Mouse (Mus musculus) kidney, adult 11 months (tissue): ENCODE results near the gene Scn1b.

Source experiments
- DNase-seq: peaks from one replicate; pipeline ENCODE4 v3.0.0; 2022

The Scn1b gene

DNA sequence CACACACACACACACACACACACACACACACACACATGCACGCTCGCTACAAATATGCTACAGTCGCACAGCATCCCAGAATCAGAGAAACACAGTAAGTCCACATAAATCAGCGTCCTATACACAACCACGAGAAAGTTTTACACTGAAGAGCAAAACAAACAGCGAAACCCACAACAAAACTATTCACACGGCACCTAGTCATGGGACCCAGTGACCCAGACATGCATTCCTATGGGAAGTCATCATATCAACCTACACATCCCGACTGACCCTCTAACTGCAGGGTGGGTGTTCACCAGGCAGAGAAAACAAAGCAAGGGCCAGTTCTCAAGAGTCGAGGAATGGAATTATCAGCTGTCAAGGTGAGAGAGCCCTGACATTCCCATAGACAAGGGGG lies 22.5 kb upstream of the Scn1b start:
- DNase-seq: no peak

DNA sequence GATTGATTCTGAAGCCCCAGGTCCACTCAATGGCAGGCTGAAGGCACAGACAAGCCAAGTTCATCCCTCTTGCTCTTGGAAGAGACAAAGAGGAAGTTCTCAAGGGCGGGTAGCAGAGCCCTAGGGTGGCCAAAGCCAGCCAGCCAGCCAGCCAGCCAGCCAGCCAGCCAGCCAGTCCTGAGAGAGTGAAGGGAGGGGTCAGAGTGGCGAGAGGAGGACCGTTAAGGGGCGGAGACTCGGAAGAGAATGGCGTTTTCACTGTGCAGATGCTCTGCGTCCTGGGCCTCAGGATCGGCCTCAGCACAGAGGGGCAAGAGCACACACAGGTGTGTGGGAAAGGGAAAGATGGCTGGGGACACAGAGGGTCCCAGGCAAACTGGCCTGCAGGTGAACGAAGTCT lies 22.0 kb upstream of the Scn1b start:
- peak; percentile 47 for DNase-seq

DNA sequence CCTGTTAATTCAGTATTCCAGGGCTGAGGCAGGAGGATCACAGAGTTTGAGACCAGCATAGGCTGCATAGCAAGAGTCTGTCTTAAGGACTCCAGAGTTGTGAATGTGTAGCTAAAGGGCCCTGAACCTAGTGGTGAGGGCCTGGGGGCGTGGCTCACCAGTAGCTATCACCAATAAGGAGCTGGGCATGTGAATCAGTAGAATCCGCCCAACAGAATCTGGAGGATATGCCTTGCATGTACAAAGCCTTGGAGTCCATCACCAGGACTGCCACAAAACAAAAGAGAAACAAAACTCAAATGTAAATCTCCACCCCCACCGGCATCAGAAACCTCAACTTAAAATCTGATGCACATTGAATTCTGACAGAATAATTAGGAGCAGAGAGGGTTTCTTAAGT lies 21.3 kb upstream of the Scn1b start:
- DNase-seq: no peak

DNA sequence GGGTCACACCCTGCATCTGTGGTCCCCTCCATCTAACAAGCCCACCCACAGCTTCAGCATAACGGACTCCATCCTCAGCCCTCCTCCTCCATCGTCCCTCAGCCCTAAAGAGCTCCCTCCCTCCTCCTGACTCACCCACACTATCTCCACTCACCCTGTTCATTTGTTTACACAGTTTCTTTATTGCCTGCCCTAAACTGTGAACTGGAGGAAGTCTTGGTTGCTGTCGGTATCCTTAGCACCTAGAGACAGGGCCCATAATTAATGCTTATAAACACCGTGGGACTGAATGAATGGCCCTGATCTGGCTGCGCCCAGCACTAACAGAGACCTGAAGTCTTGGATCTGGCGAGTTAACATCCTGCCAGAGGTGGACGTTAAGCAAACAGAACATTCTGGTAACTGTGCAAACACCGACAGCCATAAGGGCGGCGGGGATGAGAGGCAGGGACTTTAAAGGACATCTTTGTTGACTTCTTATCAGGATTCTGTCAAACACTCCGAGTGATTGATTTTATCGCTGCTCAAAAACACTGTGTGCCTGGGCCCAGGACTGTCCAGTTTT lies 18.9 kb upstream of the Scn1b start:
- DNase-seq: no peak

DNA sequence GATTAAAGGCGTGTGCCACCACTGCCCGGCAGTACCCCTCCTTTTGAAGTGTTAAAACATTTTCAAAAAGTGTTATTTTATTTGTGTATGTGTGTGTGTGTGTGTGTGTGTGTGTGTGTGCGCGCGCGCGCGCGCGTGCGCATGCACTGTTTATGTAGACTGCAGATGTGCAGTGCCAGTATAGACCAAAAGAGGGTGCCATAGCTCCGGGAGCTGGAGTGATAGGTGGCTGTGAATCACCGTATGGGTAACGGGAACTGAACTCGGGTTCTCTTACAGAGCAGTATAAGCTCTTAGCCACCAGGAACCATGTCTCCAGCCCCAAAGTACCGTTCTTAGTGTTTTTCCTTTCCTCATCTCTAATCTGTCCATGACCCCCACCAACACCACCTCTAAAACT lies 18.1 kb upstream of the Scn1b start:
- DNase-seq: no peak

DNA sequence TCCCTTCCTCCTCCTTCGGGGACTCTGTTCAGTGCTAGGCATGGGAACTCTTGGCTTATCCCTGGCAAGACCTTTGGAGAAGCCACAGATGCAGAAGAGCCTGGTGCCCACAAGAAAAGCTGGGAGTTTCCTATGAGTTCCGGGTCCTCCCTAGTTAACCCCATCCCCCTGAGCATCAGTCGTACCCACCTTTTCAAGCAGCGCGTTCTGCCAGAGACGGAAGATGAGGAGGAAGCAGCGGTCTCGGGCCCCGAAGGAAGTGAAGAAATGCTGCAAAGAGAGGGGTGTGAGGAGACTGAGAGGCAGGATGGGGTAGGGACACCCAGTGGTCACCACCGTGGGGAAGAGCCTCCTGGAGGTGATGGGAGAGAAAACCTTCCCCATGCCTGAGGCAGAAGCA lies 14.1 kb upstream of the Scn1b start:
- no peak for DNase-seq

DNA sequence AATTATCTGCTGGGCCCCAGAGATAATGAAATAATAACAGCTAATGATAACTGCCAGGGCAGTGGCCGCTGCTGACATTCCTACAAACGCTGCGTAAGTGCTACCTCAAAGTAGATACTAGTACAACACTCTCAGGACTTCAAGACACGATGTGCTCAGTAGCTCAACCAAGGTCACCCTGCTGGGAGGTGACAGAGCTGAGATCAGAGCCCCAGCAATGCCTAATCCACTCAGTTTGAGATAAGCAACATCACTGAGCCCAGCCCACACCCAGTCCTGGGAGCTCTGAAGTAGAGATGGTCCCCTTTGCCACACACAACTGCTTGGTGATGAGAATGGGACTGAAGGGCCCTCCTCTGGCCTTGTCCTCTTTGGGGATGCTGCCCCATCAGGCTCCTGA lies 13.5 kb upstream of the Scn1b start:
- DNase-seq: no peak

DNA sequence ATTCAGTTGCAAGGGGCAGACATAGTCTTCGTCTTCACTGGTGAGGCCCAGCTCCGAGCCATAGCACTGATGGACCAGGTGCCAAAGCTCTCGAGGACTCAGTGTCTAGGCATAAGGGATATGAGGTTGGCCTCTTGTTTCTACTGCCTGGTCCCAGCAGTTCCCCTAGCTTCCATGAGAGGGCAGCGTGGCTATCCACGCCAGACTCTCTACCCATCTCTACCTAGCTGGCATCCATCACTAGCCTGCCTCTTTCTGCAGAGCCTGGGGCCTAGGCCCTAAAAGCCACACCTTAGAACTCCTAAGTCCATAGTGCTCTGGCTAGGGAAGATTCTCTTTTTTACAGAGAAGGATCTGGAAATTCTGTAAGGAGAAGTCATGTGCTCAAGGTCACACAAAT lies 13.0 kb upstream of the Scn1b start:
- DNase-seq: peak; percentile 59

DNA sequence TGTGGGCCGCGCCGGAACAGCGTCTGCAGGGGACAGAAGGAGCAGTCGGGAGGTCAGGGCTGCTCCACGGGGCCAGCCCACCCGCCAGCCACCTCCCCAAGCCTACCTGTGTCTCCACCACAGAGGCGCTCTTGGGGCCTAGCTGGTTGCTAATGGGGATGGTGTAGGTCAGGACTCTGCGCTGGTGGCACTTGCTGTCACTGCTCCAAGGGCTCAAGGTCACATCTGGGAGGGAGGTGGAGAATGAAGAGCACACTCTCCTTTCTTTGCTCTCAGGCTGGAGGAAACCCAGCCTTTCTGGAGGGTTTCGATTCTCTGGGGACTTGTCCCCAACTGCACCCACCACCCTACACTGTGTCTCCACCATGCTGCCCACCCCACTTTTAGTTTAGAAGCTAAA lies 8.9 kb upstream of the Scn1b start:
- DNase-seq: no peak

DNA sequence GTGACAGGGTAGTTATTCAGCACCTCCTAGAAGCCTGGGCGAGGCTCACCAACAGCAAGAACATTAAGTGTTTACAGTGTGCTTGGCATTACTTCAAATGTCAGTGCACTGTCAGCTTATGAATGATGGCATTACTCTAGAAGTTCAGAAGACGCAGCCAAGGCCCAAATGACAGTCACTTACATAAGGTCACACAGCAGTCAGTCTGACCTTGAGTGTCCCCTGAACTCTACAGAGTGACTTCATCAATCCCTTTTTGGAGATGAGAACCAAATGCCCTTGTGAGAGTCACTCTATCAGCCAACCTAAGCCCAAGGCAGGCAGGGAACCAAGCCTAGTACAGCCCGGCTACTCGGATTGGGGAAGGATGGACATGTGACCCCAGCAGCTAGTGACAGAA lies 5.1 kb upstream of the Scn1b start:
- no peak for DNase-seq

DNA sequence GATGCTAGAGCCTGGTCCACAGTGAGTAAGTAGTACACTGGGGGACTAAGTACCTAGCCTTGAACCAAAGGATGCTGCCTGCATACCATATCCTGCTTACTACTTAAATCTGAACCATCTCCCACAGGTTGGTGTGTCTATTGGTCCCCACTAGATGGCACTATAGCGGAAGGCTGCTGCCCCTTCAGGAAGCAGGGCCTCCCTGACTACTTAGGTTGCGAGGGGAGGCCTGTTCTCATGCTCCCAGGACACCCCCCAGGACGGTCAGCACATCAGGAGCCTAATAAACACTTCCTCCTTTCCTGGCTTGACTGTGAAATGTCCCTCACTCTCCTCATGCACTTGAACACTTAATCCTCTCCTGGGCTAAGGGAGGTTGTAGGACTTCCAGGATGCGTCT lies 4.0 kb upstream of the Scn1b start:
- DNase-seq: no peak

DNA sequence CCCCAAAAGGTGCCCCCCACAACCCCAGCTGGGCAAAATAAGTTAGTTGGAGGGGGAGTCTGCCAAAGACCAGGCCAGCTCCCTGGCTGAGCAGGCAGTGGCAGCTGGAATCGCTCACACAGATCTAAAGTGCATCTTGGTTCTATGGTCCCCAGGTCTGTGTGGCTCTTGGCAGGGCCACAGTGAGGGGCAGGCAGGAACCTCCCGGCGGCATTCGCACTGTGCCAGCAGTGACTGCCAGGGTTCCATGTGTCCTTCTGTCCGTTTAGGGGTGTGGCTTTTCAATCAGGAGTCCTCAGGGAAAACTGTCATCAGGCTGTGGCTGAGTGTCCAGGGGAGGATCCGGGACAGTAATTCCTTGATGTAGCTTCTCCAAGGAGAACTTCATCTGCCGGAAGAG lies 3.4 kb upstream of the Scn1b start:
- no peak for DNase-seq

DNA sequence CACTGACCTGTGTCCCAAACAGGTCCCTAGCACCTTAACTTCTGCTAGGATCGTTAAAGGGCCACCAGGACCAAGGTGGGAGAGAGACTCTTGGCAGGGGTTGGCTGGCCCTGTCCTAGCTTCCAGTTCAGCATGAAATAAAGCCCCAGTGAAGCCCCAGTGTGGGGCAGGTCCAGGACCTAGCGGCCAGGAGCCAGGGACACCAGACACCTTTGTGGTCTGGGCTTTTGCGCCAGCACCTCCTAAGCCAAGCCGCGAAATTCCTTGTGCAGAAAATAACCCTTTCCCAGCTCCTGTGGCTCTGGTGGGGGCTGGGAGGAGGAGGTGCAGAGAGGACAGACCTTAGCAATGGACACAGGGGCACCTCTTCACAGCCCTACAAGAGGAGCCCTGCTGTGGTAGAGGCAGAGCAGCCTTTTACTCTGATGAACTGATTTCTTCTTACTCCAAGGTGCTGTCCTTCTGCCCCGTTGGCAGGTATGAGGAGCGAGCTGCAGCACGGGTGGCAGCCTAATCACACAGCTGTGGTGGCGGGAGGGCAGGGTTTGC lies 1.4 kb upstream of the Scn1b start:
- no peak for DNase-seq

DNA sequence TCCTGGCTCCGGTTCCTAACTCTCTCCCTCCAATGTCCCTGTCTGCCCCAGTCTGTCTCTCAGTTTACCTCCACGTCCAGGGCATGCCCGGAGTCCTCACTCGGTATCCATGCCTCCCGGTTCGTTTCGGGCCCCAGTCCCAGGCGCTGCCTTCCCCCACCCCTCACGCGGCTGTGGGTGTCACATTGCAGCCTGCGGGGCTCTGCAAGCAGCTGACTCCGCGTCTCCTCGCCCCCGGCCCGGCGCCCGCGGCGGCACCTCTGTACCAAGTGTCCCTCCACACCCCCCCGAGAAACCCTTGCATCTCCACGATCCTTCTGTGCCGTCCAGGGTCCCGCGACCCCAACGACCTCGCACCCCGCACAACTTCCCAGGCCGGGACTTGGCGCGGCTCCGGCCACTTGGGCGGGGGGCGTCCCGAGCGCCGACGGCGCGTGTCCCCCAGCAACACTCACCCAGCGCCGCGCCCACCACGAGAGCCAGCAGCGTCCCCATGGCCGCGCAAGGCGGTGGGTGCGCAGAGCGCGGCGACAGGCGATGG lies 522 bp downstream of the Scn1b start:
- DNase-seq: no peak

DNA sequence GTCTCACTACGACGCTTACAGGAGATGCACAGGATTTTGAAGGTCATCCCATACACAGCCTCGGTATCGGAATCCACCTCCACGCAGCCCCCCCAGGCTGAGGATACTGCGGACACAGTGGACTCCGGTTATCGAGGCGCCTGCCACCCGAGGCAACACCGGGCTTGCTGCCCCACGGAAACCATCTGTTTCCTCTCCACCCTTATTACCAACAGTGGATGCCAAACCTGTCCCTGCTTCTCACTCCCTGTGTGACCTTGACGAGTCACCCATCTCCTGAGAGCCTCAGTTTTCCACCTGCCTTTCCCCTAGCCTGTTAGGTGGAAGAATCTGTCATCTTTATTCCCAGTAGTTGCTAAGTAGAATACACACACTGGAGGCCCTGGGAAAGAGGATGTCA lies 1.7 kb downstream of the Scn1b start:
- DNase-seq: no peak

DNA sequence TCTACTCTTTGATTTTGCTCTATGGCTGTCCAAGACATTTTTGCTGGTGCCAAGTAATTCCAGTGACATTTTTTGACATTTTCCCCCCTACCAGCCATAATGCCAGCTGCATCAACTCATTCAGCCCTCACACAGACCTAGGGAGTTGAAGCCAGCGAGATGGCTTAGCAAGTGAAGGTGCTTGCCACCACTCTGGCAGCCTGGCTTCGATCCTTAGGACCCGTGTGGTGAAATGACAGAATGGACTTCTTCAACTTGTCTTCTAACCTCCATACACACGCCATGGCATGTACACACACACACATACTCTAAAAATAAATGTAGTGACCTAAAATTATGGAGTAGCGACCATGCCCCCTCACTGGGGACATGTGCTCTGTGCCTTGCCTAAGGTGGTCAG lies 2.4 kb downstream of the Scn1b start:
- DNase-seq: no peak

DNA sequence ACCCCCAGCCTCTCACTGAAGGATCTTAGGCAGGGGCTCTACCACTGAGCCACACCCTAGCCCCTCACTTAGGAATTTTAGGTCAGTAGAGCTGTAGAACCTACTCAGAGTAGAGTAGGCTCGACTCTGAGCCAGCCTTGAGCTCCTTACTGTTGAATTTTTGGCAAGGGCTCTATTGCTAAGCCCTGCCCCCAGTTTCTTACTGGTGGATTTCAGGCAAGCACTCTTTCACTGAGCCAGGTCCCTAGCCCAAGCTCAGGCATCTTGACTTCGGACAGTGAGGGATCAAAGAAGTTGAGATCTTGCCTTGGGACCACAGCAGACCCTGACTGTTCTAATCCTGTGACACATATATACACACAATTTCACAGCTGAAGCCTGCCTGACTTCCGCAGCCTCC lies 3.1 kb downstream of the Scn1b start:
- DNase-seq: no peak

DNA sequence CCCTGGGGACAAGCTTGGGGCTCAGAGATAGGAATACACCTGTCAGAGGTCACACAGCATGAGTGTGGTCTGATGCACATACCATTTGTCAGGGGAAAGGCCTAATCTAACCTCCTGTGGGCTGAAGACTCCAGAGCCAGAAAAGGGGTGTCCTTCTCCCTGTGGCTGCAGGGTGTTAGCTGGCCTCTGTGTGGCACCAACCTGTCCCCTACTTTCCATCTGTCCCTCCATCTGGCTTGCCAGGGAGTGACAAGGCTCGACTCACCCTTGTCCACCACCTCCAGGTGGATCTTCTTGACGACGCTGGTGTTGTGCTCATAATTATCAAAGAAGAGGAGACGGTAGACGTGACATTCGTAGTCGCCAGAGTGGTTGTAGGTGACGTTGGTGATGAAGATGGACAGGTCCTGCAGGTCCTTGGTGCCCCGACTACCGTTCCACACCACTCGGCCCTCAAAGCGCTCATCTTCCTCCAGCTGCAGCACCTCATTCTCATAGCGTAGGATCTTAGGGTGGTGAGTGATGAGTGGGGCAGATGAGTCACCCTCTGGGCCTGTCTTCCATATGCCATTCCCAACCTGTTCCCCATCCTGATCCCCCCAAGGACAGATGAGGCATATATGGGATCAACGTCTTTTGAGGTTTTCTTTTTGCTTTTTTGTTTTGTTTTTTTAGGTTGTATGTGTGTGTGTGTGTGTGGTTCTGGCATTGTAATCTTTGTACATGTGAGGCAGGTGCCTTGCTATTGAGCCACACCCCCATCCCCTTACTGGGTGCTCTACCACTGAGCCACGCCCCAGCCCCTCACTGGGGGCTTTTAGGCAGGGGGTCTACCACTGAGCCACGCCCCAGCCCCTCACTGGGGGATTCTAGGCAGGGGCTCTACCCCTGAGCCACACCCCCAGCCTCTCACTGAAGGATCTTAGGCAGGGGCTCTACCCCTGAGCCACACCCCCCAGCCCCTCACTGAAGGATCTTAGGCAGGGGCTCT lies 3.9 kb downstream of the Scn1b start:
- DNase-seq: no peak

DNA sequence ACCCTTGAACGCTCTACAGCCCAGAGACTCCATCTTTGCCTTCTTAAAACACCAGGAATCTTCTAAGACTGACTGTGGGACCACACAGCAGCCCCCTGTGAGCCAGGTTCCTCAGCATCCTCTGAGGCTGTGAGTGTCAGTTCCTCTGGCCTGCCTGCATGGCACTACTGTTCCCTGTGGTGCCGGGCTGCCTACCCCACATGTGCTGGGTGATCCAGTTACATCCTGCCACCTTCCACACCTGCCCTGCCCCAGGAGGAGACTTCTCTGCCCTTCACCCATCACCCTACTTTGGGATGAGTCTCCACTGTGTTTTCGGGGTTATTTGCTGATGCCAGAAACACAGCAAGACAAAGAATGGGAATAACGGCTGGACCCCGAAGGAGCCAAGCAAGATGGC lies 7.2 kb downstream of the Scn1b start:
- DNase-seq: no peak

DNA sequence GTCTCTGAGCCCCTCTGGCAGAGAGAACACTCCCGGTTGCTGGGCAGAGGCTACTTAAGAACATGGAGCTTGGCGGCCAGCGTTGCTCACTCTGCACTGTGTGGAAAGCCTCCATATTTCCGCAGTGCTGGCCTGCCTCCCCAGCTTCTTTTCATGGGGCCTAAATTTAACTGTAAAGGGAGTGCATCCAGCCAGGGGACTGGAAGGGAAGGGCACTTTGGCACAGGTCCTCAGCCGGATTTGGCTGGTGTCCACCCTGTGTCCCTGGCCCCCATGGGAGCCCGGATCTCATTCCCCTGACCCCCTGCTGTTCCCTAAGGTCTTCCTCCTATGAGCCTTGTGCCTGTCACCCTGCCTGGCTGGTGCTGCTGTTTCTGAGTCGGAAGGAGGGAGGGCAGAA lies 8.3 kb downstream of the Scn1b start:
- no peak for DNase-seq

DNA sequence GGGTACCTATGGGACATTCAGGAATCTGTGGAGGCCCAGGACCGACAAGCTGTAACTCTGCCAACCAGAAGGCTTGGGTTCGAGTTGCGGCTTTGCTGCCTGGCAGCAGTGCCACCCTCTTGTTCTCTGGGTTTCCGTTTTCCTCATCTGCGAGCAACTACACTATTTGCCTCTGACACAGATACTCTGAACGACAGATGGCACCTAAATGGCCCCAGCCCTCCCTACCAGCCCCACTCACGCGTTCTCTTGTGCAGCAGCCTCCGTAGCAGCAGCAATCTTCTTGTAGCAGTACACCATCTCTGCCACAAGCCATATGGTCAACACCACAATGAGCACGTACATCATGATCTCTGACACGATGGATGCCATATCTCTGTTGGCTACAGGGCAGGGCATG lies 9.3 kb downstream of the Scn1b start:
- no peak for DNase-seq

DNA sequence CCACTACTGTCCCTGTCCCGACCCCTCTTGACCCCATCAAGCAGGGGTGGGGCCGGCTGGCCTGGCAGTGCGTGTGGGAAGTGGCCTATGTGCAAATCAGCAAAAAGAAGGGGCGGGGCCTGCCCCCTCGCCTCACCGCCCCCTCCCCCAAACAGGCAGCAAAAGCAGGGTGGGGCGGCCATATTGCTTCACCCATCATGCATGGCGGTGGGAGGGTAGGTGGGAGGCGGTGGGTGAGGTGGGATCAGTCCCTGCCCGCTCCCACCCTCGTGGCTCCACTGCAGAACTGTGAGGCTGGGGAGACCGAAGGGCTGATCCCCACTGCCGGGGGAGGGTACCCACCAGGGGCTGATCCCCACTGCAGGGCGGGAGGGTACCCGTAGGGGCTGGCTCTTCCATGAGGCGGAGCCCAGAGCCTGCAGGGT lies 10.1 kb downstream of the Scn1b start:
- DNase-seq: peak; percentile 36

DNA sequence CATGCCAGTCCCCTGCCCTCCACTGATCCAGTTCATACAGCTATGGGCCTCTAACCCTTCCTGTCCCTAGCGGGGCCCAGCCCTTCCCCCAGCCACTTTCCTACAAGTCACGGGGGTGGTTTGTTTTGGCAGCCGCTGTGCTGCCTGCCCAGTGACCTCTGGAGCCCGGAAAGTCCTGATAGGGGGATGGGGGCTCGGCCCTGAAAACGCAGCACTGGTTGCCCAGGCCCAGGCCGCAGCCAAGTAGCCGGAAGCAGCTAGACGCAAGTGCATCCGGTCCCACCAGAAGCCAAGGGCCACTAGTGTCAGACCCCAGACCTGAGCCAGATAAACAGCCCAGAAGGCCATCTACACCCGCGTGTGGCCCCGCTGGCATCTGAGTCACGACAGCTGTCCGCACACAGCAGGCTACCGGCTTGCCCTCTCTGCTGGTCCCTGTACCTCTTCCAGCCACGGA lies 11.2 kb downstream of the Scn1b start:
- peak; percentile 95 for DNase-seq

DNA sequence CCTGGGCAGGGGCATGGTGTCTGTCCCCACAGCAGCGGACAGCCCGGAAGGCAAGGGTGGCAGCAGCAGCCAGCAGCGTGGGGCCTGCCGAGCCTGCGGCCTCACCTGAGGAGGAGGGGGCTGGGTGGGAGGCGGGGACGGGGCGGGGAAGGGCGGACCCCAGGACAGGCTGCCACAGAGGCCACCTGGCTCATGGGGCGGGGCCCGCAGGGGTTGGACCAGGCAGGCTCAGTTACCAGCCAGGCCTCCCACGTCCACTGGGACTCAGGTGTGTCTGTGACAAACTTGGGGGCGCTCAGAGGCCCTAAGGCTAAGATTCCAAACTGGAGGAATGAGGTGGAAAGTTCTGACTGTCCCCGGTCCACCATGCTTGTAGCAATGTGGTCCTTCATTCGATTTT lies 11.6 kb downstream of the Scn1b start, which contains the start of gene Hpn:
Hpn (minus strand) TSS at position 109 of the 400 bp plus-strand sequence.
- peak; percentile 92 for DNase-seq
